Mouse (Mus musculus): ENCODE data around the gene Fas.

Gene Fas

DNA sequence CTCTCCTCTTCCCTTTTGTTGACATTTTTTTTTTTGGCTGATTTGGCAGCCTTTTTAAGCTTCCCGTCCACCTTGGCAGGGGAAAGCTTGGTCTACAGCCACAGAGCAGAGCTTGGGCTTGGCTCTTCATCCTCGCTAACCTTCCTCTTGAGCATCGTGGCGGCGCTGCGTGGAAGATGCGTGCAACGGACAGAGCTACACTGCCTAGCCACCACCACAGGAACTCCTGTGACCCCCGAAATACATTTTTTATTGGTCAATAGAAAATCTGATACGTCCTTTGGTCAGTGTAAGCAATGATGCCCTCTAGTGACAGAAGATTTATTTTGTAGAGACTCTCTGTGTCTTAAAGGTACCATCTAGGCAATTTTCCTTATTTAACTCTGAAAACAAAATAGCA lies 6.1 kb upstream of the Fas start:
- DNase-seq: peak; percentile 3 to 8

- DNase-seq: no peak
Measured at GRCm38 (mm10) chr19:34284826-34285225, 5.6 kb upstream of the Fas start.

- DNase-seq: no peak
Measured at GRCm38 (mm10) chr19:34287221-34287620, 3.2 kb upstream of the Fas start.

DNA sequence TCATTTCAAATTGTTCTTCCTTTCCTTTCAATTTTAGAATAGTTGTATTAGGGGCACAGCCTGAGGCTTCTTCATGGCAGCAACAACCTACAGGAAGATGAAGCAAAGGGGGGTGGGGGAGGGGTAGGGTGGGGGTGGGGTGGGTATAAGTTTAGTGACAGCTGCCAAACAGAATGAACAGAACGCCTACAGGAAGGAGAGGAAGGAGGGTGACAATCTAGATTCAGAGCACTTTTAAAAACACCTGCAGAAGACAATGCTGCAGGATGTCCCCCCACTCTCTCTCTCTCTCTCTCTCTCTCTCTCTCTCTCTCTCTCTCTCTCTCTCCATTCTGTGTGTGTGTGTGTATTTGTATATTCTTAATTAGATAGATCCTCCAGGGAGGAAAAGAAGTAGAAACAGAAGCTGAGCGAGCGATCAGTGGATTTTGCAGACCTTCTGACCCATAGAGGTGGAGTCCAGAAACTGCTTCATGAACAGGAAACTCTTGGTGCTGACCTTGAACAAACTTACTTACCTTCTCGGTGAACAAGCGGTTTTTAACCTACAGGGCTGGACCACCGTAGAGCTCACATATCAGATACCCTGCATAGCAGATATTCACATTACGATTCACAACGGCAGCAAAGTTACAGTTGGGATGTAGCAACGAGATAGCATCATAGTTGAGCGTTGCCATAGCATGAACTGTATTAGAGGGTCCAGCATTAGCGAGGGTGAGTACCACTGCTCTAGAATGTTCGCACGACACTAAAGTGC lies 2.6 kb upstream of the Fas start:
- no peak for DNase-seq

- DNase-seq: no peak
Measured at GRCm38 (mm10) chr19:34288696-34289095, 1.8 kb upstream of the Fas start.

- no peak for DNase-seq
Measured at GRCm38 (mm10) chr19:34290872-34291341, 441 bp downstream of the Fas start.

DNA sequence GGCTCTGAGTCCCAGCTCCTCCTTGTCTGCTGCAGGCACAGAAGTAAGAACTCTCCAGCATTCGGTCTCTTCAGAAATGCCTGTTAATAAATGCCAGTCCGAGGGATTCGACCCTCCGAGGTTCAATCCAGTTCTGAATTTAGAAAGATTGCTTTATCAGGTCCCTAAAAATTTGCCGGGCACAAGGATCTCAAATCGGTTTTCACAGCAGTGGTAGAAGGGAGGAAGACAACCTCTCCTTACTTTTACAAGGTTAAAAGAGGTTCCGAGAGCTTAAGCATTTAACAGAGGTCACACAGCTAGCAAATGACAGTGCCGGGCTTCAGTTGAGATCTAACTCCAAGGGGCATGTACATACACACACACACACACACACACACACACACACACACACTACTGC lies 913 bp downstream of the Fas start:
- no peak for DNase-seq

DNA sequence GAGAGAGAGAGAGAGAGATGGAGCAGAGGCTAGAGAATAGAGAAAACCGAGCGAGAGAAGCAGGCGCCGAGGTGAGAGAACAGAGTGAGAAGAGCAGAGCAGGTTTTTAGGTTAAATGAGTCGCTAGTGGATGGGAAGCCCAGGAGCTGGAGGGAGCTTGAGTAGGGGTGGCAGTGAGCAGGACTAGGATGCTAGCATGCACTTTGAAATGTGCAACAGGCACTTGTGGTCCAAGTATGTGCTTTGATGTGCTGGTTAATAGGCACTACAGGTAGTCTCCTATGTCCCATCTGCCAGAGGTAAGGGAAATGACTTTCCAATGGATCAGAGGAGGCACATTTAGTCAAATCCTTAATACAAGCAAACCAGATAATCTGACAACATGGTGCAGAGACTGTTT lies 1.5 kb downstream of the Fas start:
- no peak for DNase-seq

DNA sequence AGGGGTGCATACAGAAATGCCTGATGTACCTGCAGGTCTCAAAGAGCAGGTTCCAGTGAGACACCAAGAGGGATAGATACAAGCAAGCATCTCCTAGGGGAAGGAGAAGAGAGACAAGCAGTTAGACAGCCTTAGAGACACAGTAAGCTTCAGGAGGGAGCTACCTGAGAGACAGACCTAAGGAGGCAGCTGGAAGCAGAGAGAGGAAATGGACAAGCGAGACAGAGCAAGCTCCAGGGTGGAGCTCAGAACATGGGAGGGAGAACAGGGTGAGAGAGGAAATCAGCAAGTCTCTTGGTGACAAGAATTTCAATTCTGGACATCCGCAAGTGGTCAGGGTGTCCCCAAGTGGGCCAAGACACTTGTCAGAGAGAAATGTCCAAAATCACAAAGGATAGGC lies 2.2 kb downstream of the Fas start:
- no peak for DNase-seq

- no peak for DNase-seq
Measured at GRCm38 (mm10) chr19:34293376-34293947, 3.0 kb downstream of the Fas start.

DNA sequence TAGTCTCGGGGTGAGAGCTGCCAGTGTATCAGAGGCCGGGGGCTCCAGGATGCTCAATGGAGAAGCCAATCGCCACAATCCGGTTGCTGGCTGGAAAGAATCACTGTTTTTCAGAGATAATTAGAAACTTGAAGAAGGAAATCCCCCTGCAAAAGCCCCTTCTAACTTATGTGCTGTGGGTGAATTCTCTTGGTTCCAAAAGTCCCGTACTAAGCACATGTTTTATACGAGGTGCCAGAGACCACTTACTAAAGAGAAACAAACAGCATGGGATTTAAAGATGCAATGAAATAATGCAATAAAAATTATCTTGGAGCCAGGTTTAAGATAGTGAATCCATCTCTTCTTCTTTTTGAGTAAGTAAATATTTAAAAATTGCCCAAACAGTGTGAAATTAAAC lies 5.0 kb downstream of the Fas start:
- no peak for DNase-seq

DNA sequence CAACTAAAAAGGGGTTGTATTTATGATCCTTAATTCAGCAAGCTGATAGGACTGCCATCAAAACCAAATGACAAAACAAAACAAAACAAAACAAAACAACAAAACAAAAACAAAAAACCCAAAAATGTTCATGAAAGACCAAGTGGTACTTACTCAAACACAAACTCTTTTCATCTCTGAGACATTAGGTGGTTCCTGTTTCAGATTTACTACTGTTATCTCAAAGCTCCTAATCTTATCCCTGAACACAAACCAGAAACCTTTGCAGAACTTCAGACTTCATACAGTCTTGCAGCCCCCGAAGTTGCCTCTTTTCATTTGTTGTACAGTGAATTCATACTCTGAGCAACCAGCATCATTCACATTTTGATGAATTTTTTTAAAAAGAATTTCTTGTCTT lies 8.1 kb downstream of the Fas start:
- DNase-seq: no peak

DNA sequence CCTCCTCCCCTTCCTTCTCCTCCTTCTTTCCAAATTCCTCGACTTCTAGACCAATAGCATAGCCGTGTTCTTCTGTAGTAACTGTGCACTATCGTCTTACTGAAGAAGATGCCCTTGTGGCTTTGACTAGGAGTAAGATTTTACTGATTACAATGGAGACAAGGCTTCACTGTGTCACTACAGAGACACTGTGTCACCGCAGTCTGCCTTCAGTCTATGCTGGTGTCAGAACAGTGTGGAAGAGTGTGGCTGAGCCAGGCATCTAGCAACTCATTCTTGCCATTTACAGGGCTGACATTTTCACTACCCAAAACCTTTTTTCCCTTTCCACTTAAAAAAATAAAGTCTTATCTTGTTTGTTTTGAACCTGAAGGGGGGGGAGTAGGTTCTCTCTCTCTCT lies 8.8 kb downstream of the Fas start:
- no peak for DNase-seq

GRCm38 (mm10) chr19:34300430-34300829 lies 10.0 kb downstream of the Fas start:
- no peak for DNase-seq

DNA sequence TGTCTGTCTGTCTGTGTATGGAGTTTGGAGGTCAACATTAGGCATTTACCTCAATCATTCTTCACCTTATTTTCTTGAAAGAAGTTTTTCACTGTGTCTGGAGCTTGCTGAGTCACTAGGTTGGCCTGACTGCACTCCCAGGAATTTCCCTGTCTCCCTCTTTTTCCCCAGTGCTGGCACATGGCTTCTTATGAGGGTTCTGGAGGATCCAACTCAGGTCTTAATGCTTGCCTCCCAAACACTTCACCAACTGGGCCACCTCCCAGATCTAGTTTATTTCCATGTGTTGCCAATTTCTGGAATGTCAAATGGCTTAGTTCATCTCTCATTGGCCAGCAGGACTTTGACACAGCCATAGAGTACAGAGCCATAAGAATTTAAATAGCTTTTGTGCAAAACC lies 14.5 kb downstream of the Fas start:
- DNase-seq: no peak

DNA sequence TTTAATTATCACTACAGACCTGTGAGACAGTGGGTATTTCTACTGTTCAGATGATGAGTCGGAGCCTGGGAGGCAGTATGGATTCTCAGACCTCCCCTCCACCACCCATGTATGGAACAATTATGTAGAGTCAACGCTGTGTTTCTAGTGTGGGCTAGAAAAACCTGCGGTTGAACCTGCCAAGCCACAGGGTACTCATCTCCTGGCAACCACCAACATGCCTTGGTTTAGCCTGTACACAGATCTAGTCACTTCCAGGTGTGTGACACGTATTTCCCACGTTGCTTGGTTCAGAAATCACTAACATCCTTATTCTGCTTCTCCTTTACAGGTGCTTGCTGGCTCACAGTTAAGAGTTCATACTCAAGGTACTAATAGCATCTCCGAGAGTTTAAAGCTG lies 16.3 kb downstream of the Fas start:
- DNase-seq: no peak

GRCm38 (mm10) chr19:34312151-34312728 lies 21.8 kb downstream of the Fas start:
- DNase-seq: no peak

- DNase-seq: no peak
Measured at GRCm38 (mm10) chr19:34328051-34328450, 37.6 kb downstream of the Fas start.

DNA sequence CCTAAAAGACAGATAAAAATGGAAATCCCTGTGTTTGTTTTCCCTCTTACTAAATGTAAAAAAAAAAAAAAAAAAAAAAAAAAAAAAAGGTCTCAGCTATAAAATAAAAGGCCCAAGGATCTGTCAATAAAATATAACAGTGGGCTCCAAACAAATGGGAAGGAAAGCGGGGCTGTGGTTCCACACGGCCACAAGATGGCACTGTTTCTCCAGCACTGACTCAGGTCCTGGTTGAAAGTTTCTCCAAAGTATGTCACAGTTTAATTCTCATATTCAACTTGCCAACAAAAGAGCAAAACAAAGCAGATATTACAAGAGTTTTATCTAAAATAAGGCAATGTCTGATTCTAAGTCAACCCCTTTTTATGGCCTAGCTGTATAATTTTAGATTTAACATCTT lies 43.8 kb downstream of the Fas start:
- peak; percentile 53 to 66 for DNase-seq

DNA sequence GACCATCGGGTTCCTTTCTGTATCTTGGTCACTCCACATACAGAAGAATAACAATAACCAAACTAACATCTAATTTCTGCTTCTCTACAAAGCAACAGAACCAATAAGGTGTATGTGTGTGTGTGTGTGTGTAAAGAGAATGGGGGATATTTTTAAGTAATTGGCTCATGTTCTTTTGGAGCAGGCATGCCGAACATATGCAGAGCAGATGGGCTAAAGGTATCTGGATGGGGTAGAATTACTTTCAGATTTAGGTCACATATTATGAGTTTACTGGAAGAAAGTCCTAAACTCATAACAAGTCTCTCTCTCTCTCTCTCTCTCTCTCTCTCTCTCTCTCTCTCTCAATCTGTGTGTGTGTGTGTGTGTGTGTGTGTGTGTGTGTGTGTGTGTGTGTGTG lies 54.2 kb downstream of the Fas start:
- DNase-seq: no peak

DNA sequence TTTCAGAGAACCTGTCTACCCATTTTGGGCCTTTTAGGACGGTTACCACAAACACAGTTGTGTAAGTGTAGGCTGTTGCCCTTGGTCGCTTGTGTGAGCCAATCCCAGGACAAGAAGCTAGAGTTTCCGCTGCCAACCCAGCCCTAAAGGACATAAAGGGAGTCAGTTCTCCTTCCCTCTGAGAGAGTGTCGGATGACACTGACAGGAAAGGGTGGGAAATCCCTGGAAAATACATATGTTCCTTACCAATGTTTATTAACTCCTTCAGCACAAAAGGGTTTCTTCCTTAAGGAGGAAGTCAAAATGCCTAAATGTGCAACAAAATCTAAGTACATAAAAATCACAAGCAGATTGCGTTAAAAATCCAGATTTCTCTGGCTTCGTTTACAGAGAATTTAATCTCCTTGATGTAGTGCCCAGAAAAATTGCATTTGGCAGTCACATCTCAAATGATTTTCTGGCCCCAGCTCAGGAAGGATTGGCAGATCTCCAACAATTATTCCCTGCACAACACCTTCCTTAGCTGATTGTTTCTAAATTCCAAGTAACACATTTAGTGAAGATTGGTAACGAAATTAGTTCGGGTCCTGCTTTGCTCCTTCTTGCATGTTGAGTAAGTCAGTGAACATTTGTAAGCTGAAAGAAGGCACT lies 55.3 kb downstream of the Fas start:
- DNase-seq: peak; percentile 35 to 42

GRCm38 (mm10) chr19:34353291-34353805 lies 62.9 kb downstream of the Fas start:
- no peak for DNase-seq

DNA sequence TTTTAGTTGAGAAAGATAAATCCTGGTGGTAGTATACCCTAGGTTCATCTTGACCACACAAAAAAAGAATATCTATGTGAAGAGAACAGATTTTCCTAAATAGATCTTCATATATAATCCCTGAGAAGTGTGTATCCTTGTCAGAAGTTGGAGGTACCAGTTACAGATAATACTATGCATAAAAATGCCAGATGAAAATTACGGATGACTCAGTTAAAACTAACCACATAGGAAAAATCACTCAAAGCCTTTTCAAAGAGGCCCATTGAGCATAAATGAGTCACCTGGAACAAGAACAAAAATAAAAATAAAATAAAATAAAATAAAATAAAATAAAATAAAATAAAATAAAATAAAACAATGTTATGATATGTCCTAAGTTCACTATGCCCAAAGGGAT lies 72.2 kb downstream of the Fas start:
- no peak for DNase-seq

- DNase-seq: no peak
Measured at GRCm38 (mm10) chr19:34369551-34369950, 79.1 kb downstream of the Fas start.

Measured in cerebellum, postnatal 36 days (tissue).